Mouse (Mus musculus): ENCODE data around the gene Med19.
"Not testable (repeated sequence)": the region's sequence is repeated elsewhere in the genome, so short reads cannot be mapped to it uniquely, and the experiment has no call there.

The Med19 gene

DNA sequence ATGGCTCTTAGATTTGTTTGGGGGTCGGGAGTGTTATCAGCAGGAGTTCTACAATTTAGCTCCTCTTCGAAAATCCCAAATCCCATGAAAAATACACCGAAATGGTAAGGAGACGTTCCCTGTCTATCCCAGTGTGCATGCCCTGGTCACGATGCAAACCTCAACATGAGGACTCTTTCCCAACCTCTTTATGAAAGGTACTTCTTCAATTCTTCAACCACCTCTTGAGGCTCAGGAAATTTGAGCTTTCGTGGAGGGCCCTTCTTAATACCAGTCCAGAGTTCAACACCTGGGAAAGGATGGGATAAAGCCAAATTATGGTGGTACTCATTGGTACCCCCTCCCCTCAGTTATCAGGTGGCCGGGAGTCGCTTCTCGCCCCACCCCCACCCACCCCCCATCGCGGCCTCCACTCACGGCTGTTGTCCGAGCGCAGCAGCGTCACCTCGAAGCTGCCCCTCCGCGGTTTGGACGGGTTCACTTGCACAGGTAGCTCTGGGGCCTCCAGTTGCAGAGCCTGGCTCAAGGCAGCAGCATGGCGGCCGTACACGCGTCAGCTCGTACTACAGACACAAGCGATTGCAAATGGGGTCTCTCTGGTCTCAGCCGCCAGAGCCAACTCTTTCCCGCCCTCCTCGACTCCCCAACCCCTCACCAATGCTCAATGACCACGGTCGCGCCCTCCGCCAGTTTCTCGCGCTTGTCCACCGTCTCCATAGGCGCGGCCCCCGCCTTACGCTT, 8.2 kb upstream of the Med19 start:
- peak in 1 of 2 experiments; percentile 24 for DNase-seq (ENCODE audit: low spot score in 2 of 2)

DNA sequence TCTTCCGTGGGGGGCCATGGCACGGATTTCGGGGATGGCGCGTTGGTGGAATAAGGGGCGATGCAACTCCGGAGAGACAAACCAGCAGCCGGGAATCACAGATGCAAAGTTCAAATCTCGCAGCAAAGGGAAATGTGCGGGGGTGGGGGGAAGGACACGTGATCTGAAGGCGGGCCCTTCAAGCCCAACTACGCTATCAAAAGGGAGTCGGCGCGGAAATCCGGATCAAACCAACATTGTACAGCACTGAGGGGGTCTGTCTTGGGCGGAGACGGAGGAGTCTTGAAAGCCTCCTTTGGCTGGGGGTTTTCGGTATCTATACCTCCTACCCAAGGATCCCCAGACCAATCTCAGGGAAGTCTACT, 7.7 kb upstream of the Med19 start, which contains the start of gene Selenoh:
Gene Selenoh (minus strand): TSS at position 202 of the 365 bp plus-strand sequence.
- peak; percentile 68 to 83 for DNase-seq (ENCODE audit: low spot score in 2 of 2)

DNA sequence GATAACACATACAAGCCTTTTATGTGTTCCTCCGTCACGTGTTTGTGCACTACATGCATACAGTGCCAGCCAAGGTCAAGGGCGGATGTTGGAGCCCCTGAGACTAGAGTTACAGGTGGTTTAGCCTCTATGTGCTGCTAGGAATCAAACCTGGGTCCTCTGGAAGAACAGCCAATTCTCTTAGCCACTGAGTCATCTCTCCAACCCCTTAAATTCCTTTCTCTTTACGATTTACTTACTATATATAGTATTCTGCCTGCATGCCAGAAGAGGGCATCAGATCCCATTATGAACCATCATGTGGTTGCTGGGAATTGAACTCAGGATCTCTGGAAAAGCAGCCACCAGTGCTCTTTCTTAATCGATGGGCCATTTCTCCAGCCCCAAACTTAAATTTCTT, 6.7 kb upstream of the Med19 start:
- DNase-seq (ENCODE audit: low spot score in 2 of 2) = not testable (repeated sequence)

DNA sequence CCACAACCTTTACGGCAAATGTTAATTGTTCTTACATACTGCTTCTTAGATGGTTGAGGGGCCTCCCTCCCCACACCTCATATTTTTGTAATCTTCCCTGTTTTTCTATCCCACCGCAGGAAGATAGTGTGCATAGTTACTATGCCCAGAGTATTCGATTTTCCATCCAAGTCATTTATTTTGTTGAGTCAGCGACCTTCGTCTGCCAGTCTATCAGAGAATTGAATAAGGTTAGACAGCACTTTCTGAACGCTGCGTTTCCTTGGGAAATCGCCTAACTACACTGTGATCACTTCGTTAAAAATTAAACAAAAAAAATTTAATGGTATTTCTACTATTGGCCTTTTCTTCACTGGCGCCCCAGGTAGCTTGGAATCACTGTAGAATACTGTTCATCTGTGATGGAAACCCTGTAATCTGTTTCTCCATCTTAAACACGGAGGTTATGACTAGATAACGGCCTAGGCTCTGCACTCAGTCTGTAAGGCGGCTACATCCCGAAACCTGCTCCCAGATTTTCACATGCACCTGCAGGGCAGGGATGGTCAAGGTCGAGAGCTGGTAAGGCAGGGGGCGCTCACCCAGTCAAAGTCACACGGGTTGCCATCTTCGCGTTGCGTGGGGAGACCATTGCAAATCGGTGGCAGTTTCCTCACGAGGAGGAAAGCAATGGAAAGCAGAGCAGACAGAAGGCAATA, 783 bp upstream of the Med19 start:
- DNase-seq (ENCODE audit: low spot score in 2 of 2) = no peak

DNA sequence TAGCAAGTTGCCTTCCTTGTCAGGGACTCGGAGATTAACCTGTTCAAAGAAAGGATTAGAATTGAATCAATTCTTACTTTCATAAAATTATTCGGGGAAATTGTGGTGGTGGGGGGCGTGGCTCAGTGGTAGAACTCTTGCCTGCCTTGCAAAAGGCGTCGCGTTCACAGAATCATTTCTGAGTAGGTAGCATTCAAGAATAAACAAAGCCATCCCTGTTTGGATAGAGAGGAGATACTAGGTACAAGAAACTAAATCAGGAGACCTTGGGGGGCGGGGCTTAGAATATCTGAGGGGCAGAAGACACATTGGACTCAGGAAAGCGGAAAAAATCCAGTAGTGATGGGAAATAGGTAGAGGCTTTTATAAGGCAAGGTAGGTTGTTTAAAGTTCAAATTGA, 814 bp downstream of the Med19 start, which contains the start of gene Tmx2:
Gene Tmx2 (minus strand): TSS at position 125 of the 400 bp plus-strand sequence.
- no peak for DNase-seq (ENCODE audit: low spot score in 2 of 2)

DNA sequence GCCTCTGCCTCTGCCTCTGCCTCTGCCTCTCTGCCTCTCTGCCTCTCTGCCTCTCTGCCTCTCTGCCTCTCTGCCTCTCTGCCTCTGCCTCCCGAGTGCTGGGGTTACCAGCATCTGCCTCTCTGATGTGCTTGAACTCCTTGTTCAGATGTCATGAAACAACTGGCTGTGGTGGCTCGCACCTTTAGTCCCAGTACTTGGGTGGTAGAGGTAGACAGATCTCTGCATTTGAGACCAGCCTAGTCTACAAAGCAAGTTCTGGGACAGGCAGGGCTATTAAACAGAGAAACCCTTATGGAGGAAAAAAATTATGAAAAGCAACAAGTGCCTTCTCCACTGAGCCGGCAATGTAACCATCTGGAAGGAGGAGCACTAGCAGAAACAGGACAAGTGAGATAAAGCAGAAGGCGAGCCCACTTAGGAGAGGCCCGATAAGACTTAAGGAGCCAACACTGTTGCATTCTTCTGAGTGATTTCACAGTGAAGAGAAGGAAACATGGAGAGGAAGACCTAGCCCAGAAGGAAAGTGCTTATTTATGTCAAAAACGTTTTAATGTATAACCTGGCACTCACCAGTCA, 4.5 kb downstream of the Med19 start:
- DNase-seq (ENCODE audit: low spot score in 2 of 2) = no peak

DNA sequence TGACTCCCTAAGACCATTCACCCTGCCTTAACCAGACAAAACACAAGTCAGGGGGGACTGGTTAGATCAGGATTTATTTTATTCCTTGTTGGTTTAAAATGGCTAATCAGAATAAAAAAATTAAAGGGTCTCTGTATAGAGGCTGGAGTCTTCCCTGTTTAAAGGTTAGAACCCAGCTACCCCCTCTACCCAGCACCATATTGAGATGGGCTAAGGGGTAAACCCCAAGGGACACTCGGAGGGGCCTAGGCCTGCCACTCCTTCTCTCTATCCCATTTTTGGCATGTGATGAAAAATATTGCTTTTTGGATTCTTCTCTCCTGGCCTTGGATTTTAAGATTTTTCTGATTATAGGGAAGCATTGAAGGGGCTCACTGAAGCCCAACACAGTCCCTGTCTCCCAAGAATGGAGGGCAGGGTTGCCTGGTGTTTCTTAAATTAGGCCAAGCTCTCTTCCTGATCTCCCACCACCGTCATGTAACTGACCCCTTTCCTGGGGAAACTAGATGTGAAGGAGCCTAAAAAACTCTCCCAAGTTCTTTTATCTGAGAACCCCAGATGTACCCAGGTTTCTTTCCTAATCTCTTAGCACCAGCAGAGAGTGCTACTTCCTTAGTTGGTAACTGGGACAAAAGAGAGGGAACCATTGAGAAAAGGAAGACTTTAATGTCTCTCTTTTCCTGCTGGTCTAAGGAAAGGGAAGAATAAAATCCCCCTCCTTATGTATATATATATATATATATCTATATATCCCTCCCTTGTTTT, 10.1 kb downstream of the Med19 start:
- DNase-seq (ENCODE audit: low spot score in 2 of 2) = no peak

DNA sequence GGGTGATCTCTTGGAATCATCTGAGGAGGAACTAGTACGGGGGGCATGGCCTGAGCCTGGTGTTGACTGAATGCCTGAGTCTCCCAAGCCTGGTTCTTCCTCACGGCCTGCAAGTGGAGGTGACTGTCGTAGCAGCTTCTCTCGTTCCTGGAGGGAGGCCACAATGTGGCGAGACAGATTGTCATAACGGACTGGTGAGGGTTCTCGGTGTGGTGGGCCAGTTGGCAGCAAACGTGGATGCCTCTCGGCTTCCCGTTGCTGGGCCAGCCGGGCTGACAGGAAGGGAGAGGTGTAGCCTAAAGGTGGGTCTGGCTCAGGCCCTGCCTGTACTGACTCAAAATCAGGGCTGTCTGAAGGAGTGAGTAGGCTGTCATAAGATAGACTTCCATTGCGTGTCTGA, 11.8 kb downstream of the Med19 start:
- DNase-seq (ENCODE audit: low spot score in 2 of 2) = no peak

DNA sequence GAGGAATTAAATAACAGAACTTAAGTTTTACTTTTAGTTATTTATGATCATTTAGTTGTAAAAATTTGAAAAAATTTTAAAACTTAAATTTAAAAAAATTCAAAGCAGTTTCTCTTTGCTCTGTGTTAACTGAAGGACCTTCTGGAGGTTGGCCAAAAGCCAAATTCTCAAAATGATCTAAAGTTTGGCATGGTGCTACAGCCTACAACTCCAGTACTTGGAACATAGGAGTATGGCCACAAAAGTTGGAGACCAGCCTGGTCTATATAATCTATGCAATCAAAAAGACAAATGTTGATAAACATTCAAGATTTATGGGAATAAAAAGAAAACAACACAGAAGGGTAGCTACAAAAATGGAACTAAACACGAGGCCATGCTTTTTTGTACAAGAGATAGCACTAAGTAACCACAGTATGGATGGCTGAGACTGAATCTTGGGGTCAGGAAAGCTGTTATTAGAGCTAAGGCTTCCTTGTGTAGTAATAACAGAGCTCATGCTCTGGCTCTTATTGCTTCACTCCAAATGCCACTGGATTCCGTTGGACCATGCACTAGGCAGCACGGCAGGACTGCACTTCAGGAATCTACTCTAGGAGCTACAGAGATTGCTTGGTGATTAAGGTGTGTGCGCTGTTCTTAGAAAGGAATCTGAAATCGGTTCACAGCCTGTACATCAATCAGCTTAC, 16.9 kb downstream of the Med19 start:
- DNase-seq (ENCODE audit: low spot score in 2 of 2) = no peak

DNA sequence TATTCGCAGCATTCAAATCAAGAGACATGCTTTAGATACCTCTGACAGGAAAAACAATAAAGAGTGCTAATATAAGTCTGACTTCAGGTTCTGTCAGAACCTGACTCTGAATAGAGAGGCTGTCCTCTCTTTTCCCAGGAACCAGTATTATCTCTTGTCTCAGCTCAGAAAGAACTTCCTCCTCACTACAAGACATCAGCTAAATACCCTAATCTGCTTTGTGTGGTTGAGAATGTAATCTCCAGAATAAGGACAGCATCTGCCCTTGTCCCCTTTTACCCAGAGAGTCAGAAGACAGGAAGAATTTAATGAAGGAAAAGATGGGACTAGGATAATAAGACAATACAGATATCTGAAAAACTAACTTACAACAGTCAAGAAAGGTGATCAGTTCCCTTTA, 25.3 kb downstream of the Med19 start:
- no peak for DNase-seq (ENCODE audit: low spot score in 2 of 2)

DNA sequence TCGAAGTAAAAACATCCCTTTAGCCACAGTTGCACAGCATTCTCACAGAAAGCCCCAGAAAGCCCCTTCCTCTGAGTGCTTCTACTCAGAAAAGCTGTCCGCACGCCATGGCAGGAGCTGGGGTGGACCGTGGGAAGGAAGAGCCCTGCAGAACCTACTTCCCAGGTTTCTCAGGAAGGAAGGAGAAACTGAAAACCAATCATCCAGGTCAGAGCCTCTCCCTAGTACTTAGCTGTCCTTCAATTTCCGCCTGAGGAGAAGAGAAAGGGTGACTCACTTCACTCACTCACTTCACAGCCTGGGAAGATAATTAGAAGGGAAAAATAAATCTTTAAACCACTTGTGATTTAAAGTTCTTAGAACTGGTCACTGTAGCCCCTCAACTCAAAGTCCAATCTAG, 26.1 kb downstream of the Med19 start:
- DNase-seq (ENCODE audit: low spot score in 2 of 2) = no peak

DNA sequence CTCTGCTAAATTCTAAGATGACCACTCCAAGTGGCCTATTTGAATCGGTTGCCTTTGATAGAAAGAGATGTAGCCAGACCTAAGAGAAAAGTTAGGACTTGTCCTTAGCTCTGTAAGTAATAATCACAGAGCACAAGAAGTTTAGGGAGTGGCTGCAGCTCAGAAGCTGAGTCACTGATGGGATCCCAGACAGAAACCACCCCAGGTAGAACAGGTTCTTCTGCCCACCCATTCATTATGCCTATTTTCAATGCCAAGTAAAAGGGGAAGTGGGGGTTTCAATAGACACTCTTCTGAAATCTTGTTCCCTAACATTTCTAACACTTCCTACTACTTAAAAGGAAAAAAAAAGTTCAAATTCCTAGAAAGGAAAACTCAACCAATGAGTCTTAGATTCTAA, 27.1 kb downstream of the Med19 start:
- no peak for DNase-seq (ENCODE audit: low spot score in 2 of 2)

DNA sequence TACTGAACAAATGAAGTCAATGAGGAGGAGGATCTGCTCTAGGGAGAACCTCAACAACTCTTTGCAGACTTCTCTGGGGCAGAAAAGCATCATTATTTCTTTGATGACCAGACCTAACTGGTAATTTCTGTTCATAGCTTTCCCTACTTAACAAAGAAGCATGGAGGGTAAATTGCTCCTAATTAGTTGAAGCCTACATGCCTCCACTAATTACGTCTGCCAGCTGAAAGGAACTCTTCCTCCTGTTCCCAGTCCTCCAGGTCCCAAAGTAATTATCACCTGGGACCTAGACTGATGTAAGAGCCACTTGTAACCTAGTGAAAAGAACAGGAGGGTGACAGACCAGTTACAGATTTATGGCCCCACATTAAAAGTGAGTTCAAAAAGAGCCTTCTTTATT, 29.3 kb downstream of the Med19 start:
- DNase-seq (ENCODE audit: low spot score in 2 of 2) = no peak

DNA sequence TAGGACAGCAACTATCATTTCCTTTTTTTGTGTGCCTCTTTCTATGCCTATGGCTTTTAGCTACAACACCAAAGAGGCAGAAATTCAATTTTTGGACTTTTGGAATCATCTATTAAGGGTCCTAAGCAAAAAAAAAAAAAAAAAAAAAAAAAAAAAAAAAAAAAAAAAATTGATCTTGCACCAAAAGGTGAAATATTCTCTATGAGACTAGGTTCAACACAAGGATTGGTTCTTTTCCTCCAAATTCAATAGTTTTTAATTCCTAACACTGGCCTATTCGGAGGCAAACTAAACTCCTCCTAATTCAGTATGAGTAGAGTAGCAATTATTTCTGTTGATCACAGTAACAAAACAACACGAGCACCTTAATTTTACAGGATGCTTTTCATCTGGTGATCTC, 33.7 kb downstream of the Med19 start:
- DNase-seq (ENCODE audit: low spot score in 2 of 2) = no peak

DNA sequence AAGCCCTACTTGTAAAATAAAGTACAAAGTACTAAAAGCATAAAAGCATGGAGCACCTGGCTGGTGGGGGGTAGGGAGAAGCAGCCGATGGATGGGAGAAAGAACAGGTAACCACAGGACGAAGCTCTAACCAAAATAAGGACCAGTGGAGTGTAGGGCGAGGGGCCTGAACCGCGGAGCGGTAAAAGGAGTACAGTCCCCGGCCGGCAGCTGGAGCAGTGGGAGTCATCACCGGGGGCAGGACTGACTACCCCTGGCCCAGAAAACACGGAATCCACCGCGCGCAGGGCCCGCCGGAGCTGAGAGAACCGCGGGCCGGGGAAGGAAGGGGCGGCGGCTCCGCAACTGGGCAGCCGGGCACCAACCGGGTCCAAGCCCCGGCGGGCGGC, 36.2 kb downstream of the Med19 start:
- DNase-seq (ENCODE audit: low spot score in 2 of 2) = no peak

DNA sequence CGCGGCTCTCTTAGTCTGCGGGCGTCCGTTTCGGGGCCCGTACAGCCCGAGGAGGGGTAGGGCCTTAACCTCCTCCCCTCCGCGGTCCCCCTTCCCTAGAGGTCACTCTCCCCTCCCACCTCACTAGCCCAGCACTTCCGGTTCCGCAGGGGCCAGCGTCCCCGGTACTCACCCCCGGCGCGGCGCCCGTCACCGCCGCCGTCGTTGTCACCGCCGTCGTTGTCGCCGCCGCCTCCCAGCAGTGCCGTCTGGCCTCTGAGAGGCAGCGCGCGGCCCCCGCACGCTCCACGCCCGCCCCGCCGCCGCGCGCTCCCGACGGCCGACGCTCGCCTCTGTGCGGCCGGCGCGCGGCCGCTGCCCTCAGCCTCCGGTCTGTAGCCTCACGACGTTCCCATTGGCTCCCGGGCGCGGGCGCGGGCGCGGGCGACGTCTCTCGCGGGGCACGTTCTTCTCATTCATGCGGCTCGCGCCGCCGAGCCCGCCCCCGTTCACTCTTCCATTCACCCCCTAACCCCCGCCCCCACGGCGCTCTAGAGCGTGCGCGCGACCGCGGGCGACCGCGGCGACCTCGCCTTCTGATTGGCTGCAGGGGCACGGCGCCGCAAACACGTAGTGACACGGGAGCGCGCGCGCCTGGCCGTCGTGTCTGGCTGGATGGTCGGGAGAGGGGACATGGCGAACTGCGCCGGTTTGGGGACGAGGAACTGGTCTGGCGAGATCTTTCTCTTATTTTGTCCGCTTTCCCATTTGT, 36.8 kb downstream of the Med19 start, which contains the start of gene Zdhhc5:
Gene Zdhhc5 (minus strand): TSS at position 370 of the 751 bp plus-strand sequence.
- peak; percentile 96 to 97 for DNase-seq (ENCODE audit: low spot score in 2 of 2)

DNA sequence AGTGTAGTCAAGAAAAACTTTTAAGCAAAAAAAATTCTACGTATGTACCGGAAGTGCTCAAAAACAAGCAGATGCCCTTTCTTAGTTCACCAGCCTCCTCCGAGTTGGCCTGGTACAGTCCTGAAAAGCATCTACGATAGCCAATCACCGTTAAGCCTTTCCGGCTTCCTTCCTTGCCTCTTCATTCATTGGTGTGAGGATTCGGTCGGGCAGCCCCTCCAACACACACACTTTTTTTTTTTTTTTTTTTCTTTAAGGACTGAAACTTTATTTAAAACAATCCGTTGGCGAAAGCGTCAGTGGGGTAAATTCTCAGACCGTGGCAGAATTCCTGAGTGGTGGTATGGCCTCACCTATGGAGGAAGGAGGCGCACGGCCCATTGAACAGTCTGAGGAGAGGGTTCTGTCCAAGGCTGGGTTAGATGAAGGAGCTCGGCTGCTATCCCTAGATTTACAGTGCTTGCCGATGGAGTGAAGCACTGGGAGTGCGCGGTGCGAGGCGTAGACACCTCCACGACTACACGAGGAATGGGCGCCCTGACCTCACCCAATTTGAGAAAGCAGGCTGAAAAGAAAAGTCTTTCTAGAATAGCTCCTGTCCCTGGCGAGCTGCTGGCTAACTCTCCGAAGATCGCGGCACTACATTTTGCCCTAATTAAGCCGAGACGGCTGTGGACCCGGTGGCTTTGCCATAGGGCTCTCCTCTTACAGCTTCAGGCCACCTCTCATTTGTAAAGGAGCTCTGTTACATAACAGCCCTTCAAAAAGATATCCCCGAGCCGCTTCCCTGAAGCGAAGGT, 37.6 kb downstream of the Med19 start:
- peak; percentile 46 to 59 for DNase-seq (ENCODE audit: low spot score in 2 of 2)

DNA sequence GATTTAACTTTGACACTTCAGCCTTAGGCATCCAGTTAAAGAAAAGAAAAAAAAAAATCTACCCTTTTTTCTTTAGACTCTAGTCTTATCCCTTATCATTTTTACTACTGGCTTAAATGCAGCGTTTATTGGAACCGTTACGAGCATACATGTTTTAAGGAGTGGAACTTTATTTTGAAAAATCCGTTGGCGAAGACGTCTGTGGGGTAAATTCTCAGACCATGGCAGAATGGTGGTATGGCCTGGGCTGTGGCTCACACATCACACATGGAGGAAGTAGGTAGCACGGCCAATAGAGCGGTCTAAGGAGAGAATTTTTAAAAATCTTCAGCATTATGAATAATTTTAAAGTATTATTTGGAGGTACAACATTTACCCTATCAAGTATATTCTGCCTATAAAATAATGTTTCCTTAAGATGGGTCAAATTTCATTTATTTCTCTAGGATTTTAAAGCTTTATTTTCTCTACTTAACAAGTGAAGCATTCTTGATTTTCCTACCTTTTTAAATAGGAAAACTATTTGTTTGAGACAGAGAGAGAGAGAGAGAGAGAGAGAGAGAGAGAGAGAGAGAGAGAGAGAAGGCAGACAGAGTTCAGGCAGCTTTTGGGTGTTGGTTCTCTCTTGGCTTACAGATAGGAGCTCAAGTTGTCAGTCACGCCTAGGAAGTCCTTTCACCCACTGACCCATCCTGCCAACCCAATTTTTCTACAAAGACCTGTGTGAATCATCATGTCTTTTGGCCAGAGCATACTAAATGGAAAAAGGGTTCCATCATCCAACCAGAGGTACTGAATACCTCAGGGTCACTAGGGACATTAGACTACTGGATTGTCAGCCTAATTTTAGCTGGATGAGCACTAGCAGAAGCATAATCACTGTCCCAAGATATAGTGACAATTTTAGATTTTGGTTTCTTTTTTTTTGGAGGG, 38.5 kb downstream of the Med19 start:
- DNase-seq (ENCODE audit: low spot score in 2 of 2) = no peak

DNA sequence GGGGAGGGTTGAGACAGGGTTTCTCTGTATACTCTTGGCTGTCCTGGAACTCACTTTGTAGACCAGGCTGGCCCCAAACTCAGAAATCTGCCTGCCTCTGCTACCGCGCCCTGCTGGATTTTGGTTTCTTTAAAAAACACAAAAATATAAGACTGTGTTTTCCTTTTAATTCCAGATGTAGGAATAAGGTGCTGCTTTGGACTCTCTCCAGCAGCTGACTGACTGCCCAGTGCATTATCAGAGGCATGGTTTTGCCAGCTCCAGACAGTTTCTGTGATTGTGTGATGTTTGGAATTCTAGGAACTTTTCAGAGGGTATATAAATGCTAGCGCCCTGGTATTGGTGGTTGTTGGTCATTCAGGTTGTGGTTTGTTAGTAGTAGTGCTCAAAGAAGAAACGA, 39.2 kb downstream of the Med19 start:
- DNase-seq (ENCODE audit: low spot score in 2 of 2) = no peak

Measured in frontal cortex, postnatal 25 days (tissue).